Mouse (Mus musculus): Measurements from ENCODE around the gene Agap2.

The Agap2 gene

GRCm38 (mm10) chr10:127135118-127135836 is 60.2 kb downstream of the Agap2 start:
- no peak for DNase-seq (ENCODE audit: low spot score in 2 of 2)

DNA sequence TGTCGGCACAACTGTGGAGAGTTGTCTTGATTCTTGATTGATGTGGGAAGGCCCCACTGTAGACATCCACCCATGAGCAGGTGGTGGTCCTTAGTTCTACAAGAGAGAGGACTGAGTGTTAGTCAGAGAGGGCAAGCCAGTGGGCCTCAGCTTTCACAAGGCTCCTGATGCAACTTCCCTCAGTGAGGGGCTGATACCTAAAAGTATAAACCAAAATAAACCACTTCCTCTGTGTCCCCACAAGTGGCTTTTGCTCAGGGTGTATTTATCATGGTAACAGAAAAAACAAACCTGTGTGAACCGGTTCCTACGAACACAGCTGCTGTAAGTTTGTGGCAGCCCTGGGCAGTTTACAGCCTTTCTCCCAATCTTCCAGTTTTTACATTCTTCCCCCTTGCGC is 61.4 kb downstream of the Agap2 start:
- DNase-seq (ENCODE audit: low spot score in 2 of 2), result no peak

- no peak for DNase-seq (ENCODE audit: low spot score in 2 of 2)
Observed at GRCm38 (mm10) chr10:127137896-127138295, 62.8 kb downstream of the Agap2 start.

DNA sequence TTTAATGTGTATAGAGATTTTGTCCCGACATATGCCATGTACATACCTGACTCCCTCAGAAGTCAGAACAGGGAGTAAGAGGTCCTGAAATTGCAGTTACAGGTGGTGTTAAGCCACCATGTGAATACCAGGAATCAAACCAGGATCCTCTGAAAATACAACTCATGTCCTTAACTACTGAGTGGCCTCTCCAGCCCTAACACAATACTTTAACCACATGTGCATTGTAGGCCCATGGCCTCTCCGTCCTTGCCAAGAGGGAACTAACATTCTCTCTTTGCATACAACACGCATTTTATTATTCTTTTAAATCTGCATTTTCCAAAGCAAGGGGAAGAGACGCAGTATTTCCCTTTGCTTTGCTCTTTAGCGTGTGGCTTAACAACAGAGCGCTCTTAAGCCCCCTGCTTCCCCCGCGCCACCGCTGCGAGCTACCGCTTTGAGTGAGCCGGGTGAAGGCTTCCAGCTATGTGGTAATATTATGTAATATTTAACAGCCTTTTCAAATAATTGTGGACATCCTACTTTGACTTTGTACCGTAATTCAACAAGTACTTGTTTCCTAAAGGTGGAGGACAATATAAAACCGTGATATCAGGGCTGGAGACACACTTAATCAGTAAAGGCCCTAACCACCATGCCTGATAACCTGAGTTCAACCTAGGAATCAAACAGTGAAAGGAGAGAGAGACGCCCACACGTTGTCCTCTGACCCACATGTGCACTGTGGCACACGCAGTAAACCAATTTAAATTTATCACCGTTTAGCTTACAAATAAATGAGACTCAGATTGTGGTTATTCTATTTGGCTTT is 63.5 kb downstream of the Agap2 start:
- no peak for DNase-seq (ENCODE audit: low spot score in 2 of 2)

- no peak for DNase-seq (ENCODE audit: low spot score in 2 of 2)
Observed at GRCm38 (mm10) chr10:127140971-127141370, 65.9 kb downstream of the Agap2 start.

DNA sequence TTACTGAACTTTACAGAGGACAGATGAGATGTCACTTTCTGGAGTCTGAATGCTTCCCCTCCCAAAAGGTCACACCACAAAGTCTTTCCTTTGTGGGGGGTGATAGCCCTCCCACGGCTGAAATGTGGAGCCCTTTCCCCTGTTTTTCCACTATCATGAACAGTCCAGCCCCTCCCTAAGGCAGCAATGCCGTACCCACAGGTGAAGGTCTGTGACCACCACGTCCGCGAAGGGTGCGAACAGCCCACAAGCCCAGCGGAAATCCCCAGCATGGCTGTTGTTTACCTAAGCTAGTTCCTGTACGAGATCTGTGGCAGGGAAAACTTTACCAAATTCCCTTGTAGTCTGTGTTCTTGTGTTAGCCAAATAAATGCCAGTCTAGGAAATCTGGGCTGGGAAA is 66.4 kb downstream of the Agap2 start:
- no peak for DNase-seq (ENCODE audit: low spot score in 2 of 2)
